In the genomic region with DNA sequence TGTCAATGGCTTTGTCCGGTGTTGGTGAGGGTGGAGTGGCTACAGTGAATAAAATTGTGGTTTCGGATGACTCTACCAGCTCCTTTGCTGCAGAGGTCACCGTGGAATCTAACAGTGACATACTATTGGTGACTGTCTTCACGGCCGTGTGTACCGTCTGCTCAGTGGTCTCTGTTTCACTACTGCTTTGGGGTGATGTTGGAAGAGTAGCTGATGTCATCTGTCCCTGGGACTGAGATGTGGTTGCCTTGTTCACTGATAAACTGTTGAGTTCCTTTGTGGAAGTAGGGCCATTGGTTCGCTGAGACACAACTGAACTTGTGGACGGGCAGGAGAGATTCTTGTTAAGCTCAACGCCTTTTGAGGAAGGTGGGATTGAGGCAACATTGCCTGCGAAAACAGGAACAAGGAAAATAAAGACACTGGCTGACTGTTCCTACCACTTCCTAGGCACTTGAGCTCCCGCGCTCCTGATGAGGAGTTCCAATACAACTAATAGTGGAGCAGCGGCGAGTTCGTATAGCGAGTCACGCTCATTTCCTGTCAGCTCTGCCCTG, we compare ENCODE assay signal across 31 mouse cellular contexts. TPM values are rescaled to one million over a fixed set of nuclear protein-coding genes. Genes with fewer than 3 reads are reported as not detected.
"Had no signal": no experiment of that assay in that cellular context is flagged by ENCODE, and none has a peak within 500 bp of the region (broad histone marks: within the 10 kb centered on the region; RNA-seq: fewer than 3 reads in every experiment).

No protein-coding gene starts in this region.

- DNase-seq: heart, postnatal 10 days; heart, postnatal 14 days; heart, postnatal 36 days; heart, postnatal 4 days; kidney, adult 11 months; kidney, adult 18-20 months; kidney, adult 2 months; kidney, adult 8-10 months; kidney, adult 9 months; kidney, postnatal 10 days; kidney, postnatal 14 days; kidney, postnatal 25 days; kidney, postnatal 36 days; kidney, postnatal 4 days; layer of hippocampus, adult 9-11 months; layer of hippocampus, postnatal 36 days had no signal

- ATAC-seq: hindbrain, embryonic 16.5 days; hindbrain, postnatal 0 days; inflammation-experienced regulatory T-cells, adult 6 months; intestine, embryonic 15.5 days; intestine, embryonic 16.5 days; intestine, postnatal 0 days had no signal

RNA-seq across cellular contexts. Expression of a gene that starts 0.6 kb away (rescaled TPM):
- total RNA-seq: heart, postnatal 10 days; heart, postnatal 14 days; heart, postnatal 25 days; heart, postnatal 36 days; heart, postnatal 4 days; hematopoietic stem cell, adult 5-6 weeks; hindbrain, postnatal 0 days; layer of hippocampus, adult 18-20 months; layer of hippocampus, adult 2 months; layer of hippocampus, adult 8-10 months; layer of hippocampus, postnatal 10 days; layer of hippocampus, postnatal 14 days; layer of hippocampus, postnatal 25 days; layer of hippocampus, postnatal 36 days; left cerebral cortex, adult 18-20 months had no signal

RNA-seq across cellular contexts. Expression of a gene that starts 23.8 kb away (rescaled TPM):
- total RNA-seq: heart, postnatal 10 days; heart, postnatal 14 days; heart, postnatal 25 days; heart, postnatal 36 days; heart, postnatal 4 days; hematopoietic stem cell, adult 5-6 weeks; hindbrain, postnatal 0 days; layer of hippocampus, adult 18-20 months; layer of hippocampus, postnatal 14 days; layer of hippocampus, postnatal 25 days; layer of hippocampus, postnatal 36 days; left cerebral cortex, adult 18-20 months had no signal

RNA-seq across cellular contexts. Expression of a gene that starts 34.8 kb away (rescaled TPM):
- total RNA-seq: hematopoietic stem cell, adult 5-6 weeks had no signal

RNA-seq across cellular contexts. Expression of a gene that starts 40.0 kb away (rescaled TPM):
- total RNA-seq: heart, postnatal 10 days; heart, postnatal 14 days; heart, postnatal 25 days; heart, postnatal 36 days; heart, postnatal 4 days; hematopoietic stem cell, adult 5-6 weeks; layer of hippocampus, adult 18-20 months; layer of hippocampus, adult 2 months; layer of hippocampus, adult 8-10 months; layer of hippocampus, postnatal 10 days; layer of hippocampus, postnatal 14 days; layer of hippocampus, postnatal 25 days; layer of hippocampus, postnatal 36 days; left cerebral cortex, adult 18-20 months had no signal
